Mouse (Mus musculus) cerebellum, adult 11 months (tissue): ENCODE measurements around the gene Tmem178b.
A peak's percentile ranks its signal among the peaks of the same experiment; 100 is the strongest.

Experiments
- DNase-seq: peaks from one replicate; pipeline ENCODE4 v3.0.0; 2022

Gene Tmem178b

DNA sequence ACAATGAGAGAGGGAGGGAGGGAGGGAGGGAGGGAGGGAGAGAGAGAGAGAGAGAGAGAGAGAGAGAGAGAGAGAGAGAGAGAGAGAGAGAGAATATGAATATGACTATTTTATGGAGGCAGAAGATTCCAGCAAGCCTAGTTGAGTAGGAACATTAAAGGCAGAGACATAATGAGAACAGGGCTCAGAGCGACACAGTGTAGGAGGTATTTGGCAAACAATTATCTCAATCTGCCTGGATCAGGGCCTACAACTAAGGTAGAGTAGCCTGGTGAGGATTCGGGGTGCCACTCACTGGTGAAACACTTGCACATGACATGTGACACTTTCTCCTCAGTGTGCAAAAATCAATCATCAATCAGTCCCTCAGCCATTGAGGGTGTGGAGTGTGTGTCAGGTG, 225.4 kb downstream of the Tmem178b start:
- no peak for DNase-seq

DNA sequence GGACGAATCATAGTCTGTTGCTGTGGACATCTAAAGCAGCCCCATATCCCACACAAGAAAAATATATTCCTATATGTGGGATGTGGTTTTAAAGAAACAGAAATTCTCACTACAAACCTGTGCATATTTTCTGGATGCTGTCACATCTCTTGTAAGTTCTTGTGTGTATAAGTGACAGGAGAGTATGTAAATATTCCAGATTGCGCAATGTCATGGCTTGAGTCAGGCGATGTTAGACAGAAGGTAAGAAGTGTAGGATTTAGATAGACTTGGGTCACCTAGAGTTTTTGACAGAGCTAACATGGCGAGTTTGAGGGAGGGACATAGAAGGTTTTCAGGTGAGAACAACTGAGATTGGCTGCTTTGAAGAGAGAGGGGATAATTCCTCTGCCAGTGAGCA, 228.7 kb downstream of the Tmem178b start:
- no peak for DNase-seq

DNA sequence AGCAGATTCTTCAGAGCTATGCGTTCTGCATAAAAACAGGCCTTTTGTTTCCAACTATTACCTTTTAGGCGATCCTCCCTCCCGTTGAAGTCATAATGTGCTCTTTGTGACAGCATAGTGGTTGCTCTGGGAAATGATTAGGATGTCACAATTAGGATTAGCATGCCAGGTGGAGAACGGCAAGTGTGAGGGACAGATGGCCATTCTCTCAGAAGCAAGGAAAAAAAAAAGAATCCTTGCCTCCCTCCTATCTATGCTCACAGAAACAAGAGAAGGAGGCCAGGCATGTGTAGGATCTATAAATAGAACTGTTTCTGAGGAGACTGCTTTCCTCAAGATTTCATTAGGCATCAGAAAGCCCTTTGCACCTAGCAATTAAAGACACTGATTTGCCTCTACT, 229.8 kb downstream of the Tmem178b start:
- peak; percentile 31 for DNase-seq

DNA sequence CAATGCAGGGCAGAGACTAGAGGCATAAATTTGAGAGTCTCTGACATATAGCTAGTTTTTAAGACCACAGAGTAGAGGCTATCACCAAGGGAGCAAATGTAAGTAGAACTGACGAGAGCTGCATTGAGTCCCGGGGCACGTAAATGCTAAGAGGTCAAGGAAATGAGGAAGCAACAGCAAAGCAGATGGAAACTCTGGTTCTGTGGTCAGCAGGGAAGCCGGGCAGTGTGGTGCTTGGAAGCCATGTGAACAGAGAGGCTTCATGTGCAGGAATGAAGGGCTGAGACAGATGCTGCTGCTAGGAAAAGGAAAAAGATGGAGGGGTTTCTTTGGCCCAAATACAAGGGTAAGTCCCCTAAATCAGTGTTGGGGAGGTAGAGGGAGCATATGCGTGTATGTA, 237.0 kb downstream of the Tmem178b start:
- no peak for DNase-seq

DNA sequence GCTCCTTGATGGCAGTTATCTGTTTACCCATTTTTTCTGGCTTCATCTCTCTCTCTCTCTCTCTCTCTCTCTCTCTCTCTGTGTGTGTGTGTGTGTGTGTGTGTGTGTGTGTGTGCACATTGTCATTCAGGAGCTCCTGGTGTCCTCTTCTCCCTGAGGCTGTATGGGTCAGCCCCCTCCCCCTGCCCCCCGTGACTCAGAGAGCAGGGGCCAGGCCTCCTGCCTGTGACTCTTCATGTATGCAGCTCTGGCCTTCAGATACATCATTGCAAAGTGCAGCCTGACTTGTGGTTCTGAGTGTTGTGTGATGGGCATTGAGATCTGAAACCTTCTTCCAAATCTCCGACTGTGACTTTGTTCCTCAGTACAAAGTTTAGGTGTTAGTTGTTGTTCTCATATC, 237.7 kb downstream of the Tmem178b start:
- no peak for DNase-seq

DNA sequence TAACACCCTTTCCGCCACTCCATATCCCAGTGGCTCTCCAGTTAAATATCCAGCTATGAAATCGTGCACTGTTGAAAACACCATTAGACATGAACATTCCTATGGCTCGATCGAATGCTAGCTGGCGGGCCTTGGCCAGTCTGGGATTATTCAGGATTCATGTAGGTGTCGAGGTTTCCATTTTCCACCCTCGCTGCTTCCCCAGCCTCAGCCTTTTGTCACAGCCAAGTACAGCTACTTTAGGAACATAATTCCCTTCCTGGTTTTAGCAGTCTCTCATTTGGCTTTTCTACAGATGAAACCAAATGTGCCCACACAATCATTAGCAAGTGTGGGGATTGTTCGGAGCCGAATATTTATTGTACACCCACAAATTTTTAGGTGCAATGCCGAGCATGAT, 239.4 kb downstream of the Tmem178b start:
- DNase-seq, result no peak

DNA sequence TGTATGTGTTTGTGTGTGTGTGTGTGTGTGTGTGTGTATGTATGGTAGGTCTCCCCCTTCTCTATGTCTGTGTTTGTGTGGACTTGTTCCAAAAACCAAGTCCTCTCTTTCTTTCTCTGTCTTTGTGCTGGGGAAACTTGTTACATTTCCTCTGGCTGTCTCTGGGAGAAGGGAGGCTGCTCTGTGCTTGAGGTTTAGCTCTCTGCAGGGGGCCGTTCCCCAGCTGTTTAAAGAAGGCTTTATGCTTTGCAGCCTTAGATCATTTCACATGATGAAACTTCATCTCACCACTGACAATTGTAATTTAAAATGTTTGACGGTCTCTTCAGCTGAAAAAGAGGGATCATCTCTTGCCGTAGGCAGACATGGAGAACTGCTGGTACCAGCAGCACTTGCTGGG, 243.2 kb downstream of the Tmem178b start:
- no peak for DNase-seq

DNA sequence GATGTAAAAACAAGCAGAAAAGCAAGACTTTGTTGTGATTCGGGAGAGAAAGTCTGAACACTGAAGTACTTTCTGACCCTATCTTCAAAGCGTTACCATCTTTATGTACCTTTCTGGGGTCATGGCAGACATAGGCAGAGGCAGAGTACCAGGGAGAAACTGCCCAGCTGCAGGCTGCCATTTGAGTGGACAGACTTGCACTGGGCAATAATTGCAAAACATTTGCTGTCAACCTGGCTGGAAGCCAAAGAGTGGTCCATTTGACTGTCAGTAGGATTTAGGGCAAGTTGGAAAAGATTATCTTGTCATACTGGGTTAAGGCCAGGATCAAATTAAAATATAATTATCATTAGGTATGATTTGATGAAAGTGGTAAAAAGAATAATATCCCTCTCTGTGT, 247.1 kb downstream of the Tmem178b start:
- DNase-seq, result no peak

DNA sequence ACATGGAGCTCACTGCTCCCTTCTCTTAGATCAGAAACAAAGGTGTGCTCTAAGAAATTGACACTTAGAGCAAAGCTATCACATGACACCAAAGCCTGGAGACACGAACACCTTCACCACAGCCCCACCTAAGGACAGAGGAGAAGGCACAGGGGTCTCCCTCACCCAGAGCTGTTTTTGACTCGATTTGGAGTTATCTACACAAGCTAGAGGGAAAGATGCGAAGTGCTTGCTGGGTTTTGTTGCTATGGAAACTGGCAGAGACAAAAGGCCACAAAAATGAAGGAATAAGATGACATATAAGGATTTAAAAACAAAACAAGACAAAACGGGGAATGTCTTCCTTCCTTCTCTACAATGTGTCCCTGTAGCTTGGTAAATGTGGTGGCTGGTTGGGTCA, 248.4 kb downstream of the Tmem178b start:
- DNase-seq, result no peak

DNA sequence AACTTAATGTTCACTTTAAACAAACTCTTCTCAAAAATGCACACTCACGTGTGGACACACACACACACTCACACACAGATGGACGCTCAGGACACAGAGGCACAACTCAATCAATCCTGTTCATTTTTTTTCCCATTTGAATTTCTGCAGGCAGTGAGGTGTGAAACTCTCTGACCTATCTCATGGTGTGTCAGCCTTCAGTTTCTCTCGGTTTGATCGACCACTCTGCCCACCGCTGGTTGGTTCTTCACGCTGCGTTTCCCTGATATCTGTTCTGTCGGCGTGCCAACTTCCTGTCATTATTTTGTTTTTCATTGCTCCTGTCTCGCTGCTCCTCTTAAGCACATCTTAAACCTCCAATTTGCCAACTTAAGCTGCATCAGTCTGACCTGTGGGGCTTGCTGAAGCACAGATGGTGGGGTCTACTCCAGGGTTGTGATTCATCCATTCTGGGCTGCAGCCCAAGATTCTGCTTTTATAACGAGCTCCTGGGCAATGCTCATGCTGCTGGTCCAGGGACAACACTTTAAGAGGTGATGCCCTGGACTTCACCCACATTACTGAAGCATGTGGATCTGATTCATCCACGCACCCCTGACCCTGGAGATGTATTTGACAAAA, 250.1 kb downstream of the Tmem178b start:
- DNase-seq, result peak; percentile 50

DNA sequence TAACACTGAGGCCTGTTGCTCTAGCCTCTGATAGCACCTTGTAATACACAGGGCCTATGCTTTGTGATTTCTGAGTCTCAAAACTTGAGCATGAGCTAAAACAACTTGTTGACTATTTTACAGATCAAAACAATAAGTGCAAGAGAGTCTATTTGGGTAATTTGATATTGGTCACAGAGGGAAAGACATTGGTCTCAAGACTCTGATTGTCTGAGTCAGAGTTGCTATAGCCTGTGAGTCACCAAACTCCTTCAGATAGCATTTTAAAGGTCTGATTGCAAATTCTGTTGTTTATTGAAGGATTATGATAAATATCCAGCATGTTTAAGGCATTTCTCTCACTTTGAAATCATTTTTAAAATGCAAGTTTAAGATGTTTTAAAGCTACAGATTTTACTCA, 250.9 kb downstream of the Tmem178b start:
- no peak for DNase-seq

DNA sequence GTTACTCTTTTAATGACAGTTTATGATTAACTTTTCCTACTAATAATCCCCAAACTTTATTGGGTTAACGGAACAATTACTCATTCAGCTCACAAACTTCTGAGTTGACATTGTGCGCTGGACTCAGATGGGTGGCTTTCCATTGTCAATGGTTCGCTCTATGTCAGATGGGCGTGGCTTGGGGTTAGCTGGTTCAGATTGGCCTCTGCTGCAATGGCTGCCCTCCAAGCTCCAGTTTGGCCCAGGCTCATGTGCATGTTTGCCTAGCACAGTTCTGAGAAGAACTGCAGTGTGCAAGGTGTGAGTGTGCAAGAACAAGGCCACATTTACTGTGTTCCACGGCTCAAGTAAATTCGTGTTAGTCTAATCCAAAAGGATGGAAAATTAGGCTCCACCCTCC, 255.6 kb downstream of the Tmem178b start:
- no peak for DNase-seq

DNA sequence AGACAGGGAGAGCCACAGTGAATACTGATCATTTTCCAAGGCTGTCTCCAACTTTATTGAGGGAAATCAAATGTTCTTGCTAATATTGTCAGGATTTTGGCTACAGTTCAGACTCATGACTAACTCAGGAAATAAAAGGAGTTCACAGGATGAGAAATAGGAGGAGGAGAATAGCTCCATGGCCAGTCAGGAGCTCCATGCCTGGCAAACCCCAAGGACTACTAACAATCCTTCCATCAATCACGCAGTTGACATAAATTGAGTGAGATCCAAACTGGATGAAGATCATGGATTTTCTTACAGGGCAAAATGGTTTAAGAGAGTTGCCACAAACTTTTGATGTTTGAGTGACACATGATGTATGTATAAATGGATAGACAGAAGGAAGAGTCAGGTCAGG, 258.9 kb downstream of the Tmem178b start:
- DNase-seq, result no peak

DNA sequence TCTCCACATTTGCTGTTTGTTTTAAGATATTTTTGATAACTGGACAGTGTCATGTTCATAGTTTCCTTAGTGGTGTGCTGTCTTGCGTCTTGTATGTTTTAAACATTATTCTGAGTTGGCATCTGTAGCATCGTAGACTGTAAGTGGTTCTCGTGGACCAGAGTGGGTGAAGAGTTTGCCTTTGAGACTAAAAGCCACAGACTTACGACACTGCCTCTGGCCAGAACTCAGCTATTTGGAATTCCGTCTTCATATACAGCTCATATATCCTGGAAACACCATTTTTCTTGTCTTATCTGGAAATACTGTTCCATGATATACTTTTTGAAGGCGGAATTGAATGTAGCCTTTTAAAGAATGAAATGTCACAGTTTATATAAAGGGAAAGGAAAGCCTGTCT, 260.4 kb downstream of the Tmem178b start:
- DNase-seq, result no peak

DNA sequence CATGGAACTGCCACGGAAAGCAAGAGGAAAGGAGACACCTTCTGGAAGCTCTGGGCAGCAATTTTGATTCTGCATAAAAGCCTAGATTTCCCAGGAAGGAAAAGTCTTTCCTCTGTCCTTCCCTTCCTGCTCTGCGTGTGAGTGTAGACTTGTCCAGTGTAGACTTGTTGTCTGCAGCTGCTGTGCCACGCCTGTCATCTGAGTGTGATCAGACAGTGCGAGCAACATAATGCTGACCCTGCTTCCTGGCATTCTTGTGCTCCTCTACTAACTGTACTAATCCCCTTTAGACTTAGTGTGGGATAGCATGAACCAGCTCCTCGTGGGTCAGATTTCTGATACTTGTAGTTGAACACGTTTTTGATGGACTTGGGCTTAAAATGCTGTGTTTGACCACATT, 262.6 kb downstream of the Tmem178b start:
- no peak for DNase-seq

DNA sequence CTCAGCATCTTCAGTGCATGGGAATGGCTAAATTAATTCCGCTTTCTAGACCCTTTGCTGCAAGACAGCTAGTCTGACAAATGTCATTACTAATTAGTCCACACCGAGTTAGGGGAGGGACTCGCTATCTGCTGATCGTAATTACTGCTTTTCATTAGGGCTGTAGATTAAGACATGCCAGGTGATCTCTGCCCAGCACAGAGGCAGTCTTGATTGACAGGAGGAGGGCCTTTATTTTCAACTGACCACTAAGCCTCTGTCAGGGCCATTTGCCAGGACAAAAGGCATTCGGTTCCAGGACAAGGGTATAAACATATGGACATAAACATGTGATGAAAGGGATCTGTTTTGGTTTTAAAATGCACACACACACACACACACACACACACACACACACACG, 264.3 kb downstream of the Tmem178b start:
- DNase-seq, result no peak

DNA sequence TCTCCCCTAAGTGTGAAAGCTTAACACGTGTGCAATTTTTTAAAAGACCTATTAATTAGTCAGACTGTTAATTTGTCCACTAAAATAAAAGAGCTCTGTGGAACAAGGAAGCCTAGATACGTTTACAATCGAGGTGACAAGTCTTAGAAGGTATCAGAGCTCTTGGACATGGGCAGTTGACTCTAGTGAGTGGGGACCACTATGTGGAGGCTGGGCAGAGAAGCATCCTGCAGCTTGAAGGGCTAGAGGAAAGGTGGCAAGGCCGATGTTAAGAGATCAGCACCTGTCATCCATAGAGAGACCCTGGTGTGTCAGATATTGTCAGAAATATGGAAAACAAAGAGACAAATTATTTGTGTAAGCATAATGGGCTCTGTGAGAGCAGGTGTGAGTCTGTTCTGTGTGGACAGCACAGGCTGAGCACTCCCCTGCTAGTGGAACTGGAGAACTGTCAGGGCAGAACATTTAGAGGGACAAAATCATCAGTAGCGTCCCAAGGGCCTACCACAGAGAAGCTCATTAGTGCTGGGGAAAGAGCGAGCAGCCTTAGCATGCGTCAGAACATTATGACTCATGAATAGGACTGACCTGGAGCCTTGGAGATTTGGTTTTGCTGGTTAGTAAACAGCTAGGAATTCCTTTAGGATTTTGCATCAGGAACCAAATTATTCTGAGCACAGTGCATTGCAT, 264.9 kb downstream of the Tmem178b start:
- DNase-seq, result no peak

DNA sequence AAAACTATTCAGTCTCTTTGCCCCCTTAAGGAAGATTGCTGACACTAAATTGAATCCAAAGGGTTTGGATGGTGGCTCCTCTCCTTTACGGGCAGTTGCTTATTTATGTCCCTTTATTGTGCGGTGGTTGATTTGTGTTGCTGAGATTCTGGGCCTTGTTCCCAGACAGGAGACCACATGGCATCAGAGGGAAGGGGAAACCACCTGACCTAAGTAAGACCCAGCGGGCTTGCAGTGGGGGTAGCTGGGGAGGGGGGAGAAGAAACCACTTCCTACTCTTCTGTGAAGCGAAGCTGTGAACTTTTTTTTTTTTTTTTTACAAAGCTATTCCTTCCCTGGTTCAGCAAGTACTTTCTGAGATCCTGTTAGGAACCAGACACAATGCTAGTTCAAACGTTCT, 269.5 kb downstream of the Tmem178b start:
- DNase-seq, result no peak

DNA sequence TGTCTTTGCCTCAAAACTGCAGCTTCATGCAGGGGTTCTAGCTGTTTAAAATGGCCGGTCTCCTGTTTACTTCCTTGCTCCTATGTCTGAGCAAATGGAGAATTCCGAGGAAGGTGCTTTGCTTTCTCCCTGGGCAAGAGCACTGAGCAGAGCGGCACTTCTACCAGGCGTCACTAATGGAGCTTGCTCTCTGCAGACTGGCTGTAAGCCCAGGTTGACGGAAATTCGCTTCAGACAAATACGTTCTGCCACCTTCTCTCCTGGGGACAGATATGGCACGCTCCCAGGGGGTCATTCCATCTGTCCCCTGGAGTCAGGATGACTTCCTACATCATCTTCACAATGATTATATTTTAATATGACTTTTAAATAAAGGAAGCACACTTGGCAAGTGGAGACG, 271.3 kb downstream of the Tmem178b start:
- peak; percentile 32 for DNase-seq

DNA sequence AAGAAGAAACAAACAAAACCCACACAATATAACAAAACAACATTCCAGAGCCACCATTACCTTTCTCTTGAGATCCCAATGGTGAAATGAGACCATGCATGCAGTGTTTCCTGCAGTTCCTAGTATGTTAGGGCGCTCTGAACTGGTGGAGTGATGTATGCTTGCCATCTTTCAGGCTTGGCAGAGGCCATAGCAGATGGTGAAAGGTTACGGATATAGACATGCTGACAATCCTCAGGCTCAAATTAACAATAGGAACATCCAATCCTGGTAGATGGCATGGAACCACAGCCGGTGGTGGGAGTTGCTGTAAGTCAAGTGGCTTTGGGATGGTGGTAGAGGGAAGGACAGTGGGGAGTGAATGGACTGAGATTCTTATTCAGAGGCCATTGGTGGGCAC, 272.5 kb downstream of the Tmem178b start:
- no peak for DNase-seq

DNA sequence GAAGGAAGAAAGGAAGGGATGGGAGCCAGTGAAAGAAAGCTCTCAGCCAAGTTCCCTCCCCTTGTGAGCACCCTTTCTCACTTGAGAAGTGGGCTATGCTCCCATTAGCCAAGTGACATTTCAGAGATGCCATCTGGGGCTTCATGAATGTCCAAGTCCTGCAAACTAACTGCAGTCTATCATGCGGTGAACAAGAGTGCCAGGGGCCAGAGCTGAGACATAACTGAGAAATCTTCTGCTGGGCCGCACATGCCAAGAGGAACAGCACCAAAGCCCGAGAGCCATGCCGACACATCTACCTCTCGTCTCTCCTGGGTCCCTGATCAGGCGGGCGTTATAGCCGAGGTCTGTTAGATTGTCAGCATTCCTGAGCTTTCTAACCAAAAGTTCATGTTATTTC, 279.2 kb downstream of the Tmem178b start:
- no peak for DNase-seq

DNA sequence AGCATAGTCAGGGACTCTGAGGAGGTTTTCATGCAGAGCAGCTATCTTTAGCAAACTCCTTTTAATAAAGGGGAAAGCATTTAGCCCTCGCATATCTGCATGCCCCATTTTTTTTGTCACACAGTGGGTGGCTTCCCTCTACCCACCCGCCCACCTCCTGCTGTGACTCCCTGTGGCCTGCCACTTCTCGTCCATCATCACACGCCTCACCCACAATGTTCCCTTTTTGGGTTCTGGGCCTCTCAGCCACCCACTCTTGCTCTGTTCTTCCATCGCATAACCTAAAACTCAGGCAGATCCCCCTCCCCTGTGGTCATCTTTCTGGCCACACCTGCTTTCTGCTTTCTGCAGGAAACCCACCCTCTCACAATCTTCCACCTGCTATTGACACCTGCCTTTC, 288.3 kb downstream of the Tmem178b start:
- no peak for DNase-seq

DNA sequence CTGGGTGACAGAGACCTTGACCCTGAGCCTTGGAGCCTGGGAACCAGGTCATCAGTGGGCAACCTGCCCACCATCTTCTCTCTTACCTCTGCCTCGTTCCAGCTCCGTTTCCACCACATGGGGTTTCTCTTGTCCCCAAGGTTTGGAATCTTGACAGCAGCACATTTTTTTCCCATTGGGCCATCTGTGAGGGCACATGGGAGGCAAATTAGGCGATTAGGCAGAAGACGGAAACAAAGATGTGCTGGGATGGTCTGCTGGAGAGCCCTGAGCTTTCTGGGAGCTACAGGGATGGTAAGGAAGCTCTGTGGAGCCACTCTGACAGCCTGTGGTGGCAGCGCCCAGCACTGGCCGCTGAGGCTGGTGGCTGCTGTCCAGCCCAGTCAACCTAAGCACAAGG, 300.5 kb downstream of the Tmem178b start:
- peak; percentile 77 for DNase-seq

DNA sequence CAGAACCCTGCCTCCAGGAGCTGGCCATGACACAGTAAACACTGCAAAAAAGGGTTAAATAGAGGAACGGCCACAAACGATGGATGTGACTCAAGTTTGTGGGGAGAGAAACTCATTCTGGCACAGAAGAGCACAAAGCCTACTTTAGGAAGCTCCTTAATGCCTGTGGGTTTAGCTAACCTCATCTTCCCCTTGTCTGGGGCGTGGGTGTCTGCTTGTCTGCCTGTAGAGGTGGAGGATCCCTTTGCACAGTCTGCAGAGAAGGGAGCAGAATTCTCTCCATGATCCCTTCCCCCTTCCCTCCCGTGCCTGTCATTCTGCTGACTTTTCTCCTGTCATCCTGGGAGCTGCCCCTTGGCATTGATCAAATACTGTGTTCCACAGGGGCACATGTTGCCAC, 304.8 kb downstream of the Tmem178b start:
- no peak for DNase-seq

DNA sequence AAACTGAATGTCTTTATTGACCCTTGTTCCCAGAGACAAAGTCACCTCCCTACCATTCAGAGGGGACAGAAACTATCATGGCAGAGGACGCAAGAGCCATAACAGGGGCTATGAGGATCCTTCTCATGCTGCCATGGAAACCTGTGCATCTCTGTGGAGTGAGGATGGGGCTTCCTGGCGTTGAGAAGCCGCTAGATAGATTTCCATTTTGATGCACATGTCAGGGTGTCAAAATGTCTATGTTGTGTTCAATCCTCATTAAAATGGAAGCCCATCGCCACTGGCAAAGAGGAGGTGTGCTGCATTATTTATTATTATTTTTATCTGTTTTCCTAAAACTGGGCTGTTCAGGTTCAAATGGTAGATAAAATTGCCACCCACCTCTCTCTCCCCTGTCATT, 307.5 kb downstream of the Tmem178b start:
- no peak for DNase-seq
